Mouse (Mus musculus) spleen, adult 2 months (tissue): ENCODE measurements at regions not wholly inside any gene's neighbourhood (a gene's known extent, or its start where the extent isn't known, plus 50 kb on each side); places are given as distances from the start of the nearest gene placed in this dataset.

Source experiments
- DNase-seq, 2 experiments: peaks; one replicate each; pipeline versions ENCODE4 v3.0.0 to v3.0.0-alpha.2; 2012 to 2021; ENCODE audit warnings: low spot score in 2 of 2, low read depth in 1 of 2
- H3K27ac ChIP-seq: fragments of 200-500 bp; 2 replicates; pipeline ENCODE4 v1.5.1; 2012; ENCODE audit warnings: low read length, inconsistent platforms; ENCODE audit not compliant: insufficient read depth
- H3K27me3 ChIP-seq: fragments of 200-500 bp; 2 replicates; pipeline ENCODE4 v1.6.1; 2012; ENCODE audit warnings: mild to moderate bottlenecking, moderate library complexity, low read length, inconsistent platforms; ENCODE audit not compliant: control insufficient read depth, insufficient read depth
- H3K36me3 ChIP-seq: fragments of 200-500 bp; 2 replicates; pipeline ENCODE4 v1.6.1; 2012; ENCODE audit warnings: mild to moderate bottlenecking, low read length, inconsistent platforms; ENCODE audit not compliant: control insufficient read depth, insufficient read depth
- H3K4me1 ChIP-seq: fragments of 200-500 bp; 2 replicates; pipeline ENCODE4 v1.6.1; 2011; ENCODE audit warnings: inconsistent platforms; ENCODE audit not compliant: control insufficient read depth, insufficient read depth, insufficient read length
- H3K4me3 ChIP-seq: fragments of 200-500 bp; 2 replicates; pipeline ENCODE4 v1.5.1; 2011; ENCODE audit warnings: mild to moderate bottlenecking, inconsistent platforms; ENCODE audit not compliant: insufficient read depth, insufficient read length; ENCODE audit errors: extremely low read depth
- CTCF ChIP-seq: fragments of 200-500 bp; IDR thresholded peaks from 2 replicates; pipeline ENCODE4 v1.5.1; 2011; ENCODE audit warnings: mild to moderate bottlenecking, inconsistent platforms; ENCODE audit not compliant: insufficient read depth, insufficient read length, insufficient replicate concordance; ENCODE audit errors: extremely low read depth
- POLR2A ChIP-seq: fragments of 200-500 bp; IDR thresholded peaks from 2 replicates; pipeline ENCODE4 v1.6.1; 2011; ENCODE audit warnings: low read depth, low read length, inconsistent platforms
- WGBS: fragments of 180-500 bp; shearing (Covaris S2); methylation state at CpG from one replicate; pipeline ENCODE4 v1.1.7; 2018; 5-methylcytosine and 5-hydroxymethylcytosine counted together

DNA sequence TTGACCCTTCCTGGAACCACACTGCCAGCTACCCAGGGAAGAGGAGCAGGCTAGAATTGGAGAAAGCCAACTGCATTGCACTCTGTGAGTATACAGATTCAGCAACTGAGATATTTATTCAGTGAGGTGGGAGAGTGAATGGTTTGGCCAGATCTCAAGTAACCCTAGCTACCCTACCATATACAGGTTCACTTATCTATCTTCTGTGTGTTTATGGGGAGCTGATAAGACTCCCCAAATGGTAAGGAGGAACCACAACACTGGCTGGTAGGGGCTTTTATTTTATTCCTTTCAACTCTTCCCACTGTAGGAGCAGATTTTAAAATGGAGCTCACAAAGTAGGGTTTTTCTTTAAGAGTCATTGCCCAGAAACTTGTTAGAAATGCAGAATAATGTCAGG lies 62.9 kb downstream of the Arrdc3 start:
- no peak for TF ChIP-seq CTCF
- TF ChIP-seq POLR2A = no peak
- H3K27me3 ChIP-seq = no peaks in the 10 kb centered on the region

DNA sequence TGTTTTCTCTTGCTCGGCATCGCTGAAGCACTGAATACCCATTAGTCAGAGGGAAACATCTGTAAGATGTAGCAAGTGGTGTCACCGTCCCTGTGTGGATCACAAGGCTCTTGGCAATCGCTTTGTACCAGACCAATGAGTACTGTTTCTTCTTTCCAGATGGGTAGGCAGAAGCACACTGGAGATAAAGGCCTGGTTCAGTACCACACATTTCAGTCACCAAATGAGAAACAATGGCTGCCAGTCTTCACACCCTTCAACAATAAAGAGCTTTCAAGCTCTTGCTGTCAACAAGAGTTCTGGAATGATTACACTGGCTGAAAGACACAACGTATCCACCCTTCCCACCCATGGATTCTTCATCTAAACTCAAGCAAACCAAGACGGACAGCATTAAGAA lies 64.5 kb downstream of the Arrdc3 start:
- no peaks in the 10 kb centered on the region for H3K27me3 ChIP-seq
- no peak for DNase-seq
- H3K36me3 ChIP-seq = no peaks in the 10 kb centered on the region
- no peaks in the 10 kb centered on the region for H3K4me1 ChIP-seq
- no peak for TF ChIP-seq POLR2A
- TF ChIP-seq CTCF = no peak
- no peak overlapping the region for H3K27ac ChIP-seq
- 88% methylated on average over 6 of the region's 6 CpGs for WGBS
- H3K4me3 ChIP-seq = no peak overlapping the region

More for the DNA sequence above, 62.9 kb downstream of the Arrdc3 start:
- DNase-seq = no peak
- Histone ChIP-seq H3K36me3 (no peaks in the 10 kb centered on the region), H3K4me1 (peaks cover 3% of the 10 kb centered on the region; the same call in 1 of the 2 replicates), H3K27ac (no peak overlapping the region), H3K4me3 (no peak overlapping the region)

DNA sequence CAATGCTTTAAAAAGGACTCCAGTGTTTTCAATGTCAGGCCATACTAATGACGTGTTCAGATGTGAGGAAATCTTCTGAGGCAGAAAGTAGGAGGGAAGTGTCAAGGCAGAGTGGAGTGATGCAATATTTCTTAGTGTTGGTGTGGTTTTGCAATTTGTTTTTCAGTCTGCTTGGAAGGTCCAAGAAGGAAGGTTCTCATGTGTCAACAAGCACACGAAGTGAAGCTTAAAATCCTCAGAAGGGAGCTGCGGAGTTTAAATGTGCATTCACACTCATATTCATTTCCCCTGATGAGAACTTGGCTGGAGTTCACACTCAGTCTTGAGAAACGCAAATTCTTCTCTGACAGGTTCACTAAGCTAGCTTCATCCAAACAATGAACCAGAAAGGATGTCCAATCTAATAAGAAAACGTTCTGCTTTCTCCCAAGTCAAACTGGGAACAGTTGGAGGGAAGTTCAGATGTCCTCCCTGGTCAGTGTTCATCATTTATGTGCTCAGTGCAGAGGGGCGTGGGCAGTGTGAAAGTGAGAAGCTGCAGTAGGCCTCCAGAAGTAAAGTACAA lies 66.0 kb downstream of the Arrdc3 start:
- no peak for DNase-seq
- TF ChIP-seq POLR2A (no peak), CTCF (no peak)
- WGBS = 51% methylated on average over 6 of the region's 6 CpGs
- Histone ChIP-seq H3K27ac (0 out of 2 replicates have a peak overlapping the region, but pooled peaks have one; percentile 41), H3K4me1 (peaks cover 2% of the 10 kb centered on the region; the same call in 1 of the 2 replicates), H3K36me3 (no peaks in the 10 kb centered on the region), H3K27me3 (no peaks in the 10 kb centered on the region), H3K4me3 (no peak overlapping the region)

DNA sequence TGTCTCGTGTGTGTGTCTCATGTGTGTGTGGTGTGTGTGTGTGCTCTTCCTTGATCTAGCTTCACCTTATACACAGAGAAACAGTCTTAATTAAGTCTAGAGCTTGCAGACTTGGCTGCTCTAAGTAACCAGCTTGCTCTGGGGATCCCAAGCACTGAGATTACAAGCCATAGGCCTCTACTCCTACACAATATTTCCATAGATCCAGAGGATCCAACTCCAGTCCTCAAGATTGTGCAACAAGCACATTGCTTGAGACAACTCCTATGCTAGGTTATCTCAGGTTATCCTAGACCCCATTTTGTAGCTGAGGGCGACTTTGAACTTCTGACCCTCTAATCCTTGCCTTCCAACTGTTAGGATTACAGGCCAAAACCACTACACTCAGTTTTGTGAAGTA lies 67.1 kb downstream of the Arrdc3 start:
- Histone ChIP-seq H3K36me3 (no peaks in the 10 kb centered on the region), H3K27me3 (no peaks in the 10 kb centered on the region), H3K4me3 (no peak overlapping the region), H3K4me1 (peaks cover 2% of the 10 kb centered on the region; the same call in 1 of the 2 replicates), H3K27ac (no peak overlapping the region)
- TF ChIP-seq POLR2A (no peak), CTCF (no peak)
- WGBS = 77% methylated on average over 2 of the region's 2 CpGs
- no peak for DNase-seq

DNA sequence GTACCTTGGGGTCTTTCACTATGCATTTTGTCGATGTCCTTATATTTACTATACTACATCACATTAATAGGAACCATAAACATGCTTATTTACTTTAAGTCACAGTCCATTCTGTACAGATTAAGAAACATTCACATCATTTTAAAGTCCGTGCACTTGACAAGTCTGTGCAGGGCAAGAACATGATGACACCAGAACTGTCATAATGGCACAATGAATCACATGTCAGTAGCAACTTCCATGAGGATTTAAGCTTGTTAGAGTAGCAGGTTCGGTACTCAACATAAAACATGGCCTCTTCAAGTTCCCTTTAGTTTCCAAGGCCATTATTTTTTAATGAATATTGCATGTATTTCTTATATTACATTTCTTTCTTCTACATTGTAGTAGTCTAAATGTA lies 67.6 kb downstream of the Arrdc3 start:
- Histone ChIP-seq H3K27me3 (no peaks in the 10 kb centered on the region), H3K36me3 (no peaks in the 10 kb centered on the region), H3K4me1 (peaks cover 2% of the 10 kb centered on the region; the same call in 1 of the 2 replicates), H3K4me3 (no peak overlapping the region), H3K27ac (no peak overlapping the region)
- DNase-seq = no peak
- 87% methylated on average over 3 of the region's 3 CpGs for WGBS
- TF ChIP-seq POLR2A (no peak), CTCF (no peak)

DNA sequence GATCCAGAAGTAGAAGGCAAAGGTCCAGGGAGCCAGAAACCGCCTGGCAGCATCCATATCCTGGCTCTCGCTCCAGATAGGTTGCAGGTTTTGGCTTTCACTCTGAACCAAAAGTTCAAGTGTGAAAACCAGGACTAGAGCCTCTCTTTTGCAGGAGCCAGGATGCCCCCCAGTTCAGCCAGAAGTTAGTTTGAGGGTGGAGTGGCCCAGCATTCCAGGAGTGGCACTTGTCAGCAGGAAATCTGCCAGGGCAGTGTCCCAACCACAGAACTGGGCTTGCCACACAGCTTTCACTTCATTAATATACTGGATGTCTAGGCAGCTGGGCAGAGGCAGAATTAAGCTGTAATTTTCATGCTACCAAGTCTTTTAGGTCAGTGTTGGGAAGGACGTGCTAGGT lies 68.1 kb downstream of the Arrdc3 start:
- Histone ChIP-seq H3K4me1 (peaks cover 2% of the 10 kb centered on the region; the same call in 1 of the 2 replicates), H3K27ac (no peak overlapping the region), H3K27me3 (no peaks in the 10 kb centered on the region), H3K36me3 (no peaks in the 10 kb centered on the region), H3K4me3 (no peak overlapping the region)
- WGBS = 91% methylated on average over 3 of the region's 3 CpGs
- no peak for TF ChIP-seq POLR2A
- DNase-seq = no peak

DNA sequence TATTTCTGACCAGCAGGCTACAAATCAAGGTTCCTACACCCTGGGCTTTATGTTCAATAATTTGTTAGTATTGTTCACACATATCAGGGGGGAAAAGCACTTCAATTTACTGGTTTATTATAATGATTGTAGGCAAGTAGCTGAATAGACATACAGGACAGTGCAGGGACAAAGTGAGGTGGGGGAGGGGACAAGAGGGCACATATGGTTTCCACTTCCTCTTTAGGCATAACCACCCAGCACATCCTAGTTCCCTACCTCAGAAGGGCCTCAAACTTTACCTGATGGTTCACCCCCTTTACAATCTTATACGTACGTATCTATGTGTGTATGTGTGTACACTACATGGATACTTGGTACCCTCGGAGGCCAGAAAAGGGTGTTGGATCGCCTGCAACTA lies 69.7 kb downstream of the Arrdc3 start:
- DNase-seq = peak; percentile 34 to 48
- WGBS = 61% methylated on average over 4 of the region's 4 CpGs
- TF ChIP-seq POLR2A = no peak
- TF ChIP-seq CTCF = no peak

More for the DNA sequence above, 69.7 kb downstream of the Arrdc3 start:
- no peak overlapping the region for H3K27ac ChIP-seq
- H3K4me3 ChIP-seq = no peak overlapping the region
- H3K4me1 ChIP-seq = peaks cover 2% of the 10 kb centered on the region; the same call in 1 of the 2 replicates
- H3K27me3 ChIP-seq = no peaks in the 10 kb centered on the region
- H3K36me3 ChIP-seq = no peaks in the 10 kb centered on the region
